Mouse (Mus musculus) thymus, postnatal 36 days (tissue): Measurements from ENCODE around the gene Inip.
"Not testable (repeated sequence)": the region's sequence is repeated elsewhere in the genome, so short reads cannot be mapped to it uniquely, and the experiment has no call there.

Experiments used
- DNase-seq, 2 experiments: peaks; one replicate each; pipeline ENCODE4 v3.0.0; 2022; ENCODE audit warnings: mixed read lengths in 2 of 2

Inip gene

GRCm38 (mm10) chr4:59806879-59807195 lies 5.4 kb upstream of the Inip start:
- DNase-seq, result no peak

GRCm38 (mm10) chr4:59805968-59806878 lies 4.8 kb upstream of the Inip start:
- DNase-seq, result peak; percentile 31 to 35

- peak; percentile 93 to 94 for DNase-seq
These were observed 4.0 kb upstream of the Inip start, which contains the start of gene Snx30 for GRCm38 (mm10) chr4:59805181-59805967. Gene Snx30 (plus strand): TSS chr4:59805840.

- DNase-seq, result no peak
These were observed 3.4 kb upstream of the Inip start for GRCm38 (mm10) chr4:59804754-59805153.

GRCm38 (mm10) chr4:59803358-59803757 lies 2.0 kb upstream of the Inip start:
- peak; percentile 25 to 31 for DNase-seq

GRCm38 (mm10) chr4:59802792-59803191 lies 1.4 kb upstream of the Inip start:
- DNase-seq, result no peak

- no peak for DNase-seq
These were observed 718 bp upstream of the Inip start for GRCm38 (mm10) chr4:59802107-59802506.

- no peak for DNase-seq
These were observed 1.2 kb downstream of the Inip start for GRCm38 (mm10) chr4:59800181-59800580.

- no peak for DNase-seq
These were observed 5.5 kb downstream of the Inip start for GRCm38 (mm10) chr4:59795788-59796455.

GRCm38 (mm10) chr4:59794116-59794515 lies 7.3 kb downstream of the Inip start:
- no peak for DNase-seq

GRCm38 (mm10) chr4:59793626-59794025 lies 7.8 kb downstream of the Inip start:
- DNase-seq, result not testable (repeated sequence)

GRCm38 (mm10) chr4:59789015-59789414 lies 12.4 kb downstream of the Inip start:
- DNase-seq, result no peak

GRCm38 (mm10) chr4:59787126-59787525 lies 14.3 kb downstream of the Inip start:
- DNase-seq, result no peak

GRCm38 (mm10) chr4:59786661-59787060 lies 14.7 kb downstream of the Inip start:
- peak; percentile 68 to 77 for DNase-seq

GRCm38 (mm10) chr4:59785412-59785811 lies 16.0 kb downstream of the Inip start:
- no peak for DNase-seq

GRCm38 (mm10) chr4:59783685-59784279 lies 17.6 kb downstream of the Inip start:
- peak; percentile 92 to 96 for DNase-seq

GRCm38 (mm10) chr4:59782853-59783684 lies 18.3 kb downstream of the Inip start:
- DNase-seq, result peak; percentile 19 to 30

- no peak for DNase-seq
These were observed 20.8 kb downstream of the Inip start for GRCm38 (mm10) chr4:59780568-59780967.

GRCm38 (mm10) chr4:59777828-59778227 lies 23.6 kb downstream of the Inip start:
- no peak for DNase-seq

- no peak for DNase-seq
These were observed 29.1 kb downstream of the Inip start for GRCm38 (mm10) chr4:59772171-59772879.

- DNase-seq, result no peak
These were observed 33.7 kb downstream of the Inip start for GRCm38 (mm10) chr4:59767717-59768116.
